Mouse (Mus musculus): ENCODE results near the gene Veph1. TPM values are rescaled to one million over a fixed set of nuclear protein-coding genes. Genes with fewer than 3 reads are reported as not detected.

Veph1 gene
- 0.17 and 0.22 TPM in 2 replicates for polyA plus RNA-seq (2014; fragmentation: Nextera tagmentation; extraction: Ambion mirVana)

- no peak within 1 kb of the TSS for H3K9ac ChIP-seq (replicated peaks; ENCODE audit: low read depth, low read length)
Observed at GRCm38 (mm10) chr3:66296545-66296944, at the start of gene Veph1. TSS of gene Veph1 (minus strand) at chr3:66296837.

GRCm38 (mm10) chr3:66340742-66341141 is 44.1 kb upstream of the Veph1 start:
- Histone ChIP-seq H3K9ac (replicated peaks; ENCODE audit: low read depth, low read length) (no peak overlapping the region), H3K9me3 (ENCODE audit: control insufficient read depth, low read depth, low read length) (no peaks in the 10 kb centered on the region), H3K27me3 (ENCODE audit: control insufficient read depth, insufficient read depth, low read length) (no peaks in the 10 kb centered on the region), H3K4me3 (ENCODE audit: low read depth, low read length) (no peak overlapping the region), H3K36me3 (ENCODE audit: control insufficient read depth, insufficient read depth, low read length) (no peaks in the 10 kb centered on the region), H3K4me2 (replicated peaks; ENCODE audit: low read depth, low read length) (no peak overlapping the region), H3K27ac (ENCODE audit: low read length) (no peak overlapping the region), H3K4me1 (ENCODE audit: control insufficient read depth, insufficient read depth, low read length) (no peaks in the 10 kb centered on the region)
- 68% methylated on average over 2 of the region's 2 CpGs for WGBS
- no peak for ATAC-seq (ENCODE audit: insufficient number of reproducible peaks, insufficient read depth, low FRiP score, low read depth)

More at GRCm38 (mm10) chr3:66296545-66296944, at the start of gene Veph1:
- Histone ChIP-seq H3K9me3 (ENCODE audit: control insufficient read depth, low read depth, low read length) (no peaks in the 10 kb centered on the region), H3K27me3 (ENCODE audit: control insufficient read depth, insufficient read depth, low read length) (no peaks in the 10 kb centered on the region), H3K4me1 (ENCODE audit: control insufficient read depth, insufficient read depth, low read length) (peaks cover 4% of the 10 kb centered on the region; the same call in 1 of the 2 replicates), H3K36me3 (ENCODE audit: control insufficient read depth, insufficient read depth, low read length) (no peaks in the 10 kb centered on the region), H3K4me3 (ENCODE audit: low read depth, low read length) (no peak within 1 kb of the TSS), H3K4me2 (replicated peaks; ENCODE audit: low read depth, low read length) (no peak within 1 kb of the TSS), H3K27ac (ENCODE audit: low read length) (no peak within 1 kb of the TSS)
- ATAC-seq (ENCODE audit: insufficient number of reproducible peaks, insufficient read depth, low FRiP score, low read depth): no peak
- WGBS: 33% methylated on average over 11 of the region's 11 CpGs

GRCm38 (mm10) chr3:66332401-66332729 is 35.7 kb upstream of the Veph1 start:
- Histone ChIP-seq H3K27ac (ENCODE audit: low read length) (no peak overlapping the region), H3K9ac (replicated peaks; ENCODE audit: low read depth, low read length) (no peak overlapping the region), H3K9me3 (ENCODE audit: control insufficient read depth, low read depth, low read length) (no peaks in the 10 kb centered on the region), H3K27me3 (ENCODE audit: control insufficient read depth, insufficient read depth, low read length) (no peaks in the 10 kb centered on the region), H3K36me3 (ENCODE audit: control insufficient read depth, insufficient read depth, low read length) (no peaks in the 10 kb centered on the region), H3K4me1 (ENCODE audit: control insufficient read depth, insufficient read depth, low read length) (no peaks in the 10 kb centered on the region), H3K4me2 (replicated peaks; ENCODE audit: low read depth, low read length) (no peak overlapping the region), H3K4me3 (ENCODE audit: low read depth, low read length) (no peak overlapping the region)
- WGBS: 86% methylated on average over 9 of the region's 9 CpGs
- no peak for ATAC-seq (ENCODE audit: insufficient number of reproducible peaks, insufficient read depth, low FRiP score, low read depth)

GRCm38 (mm10) chr3:66331592-66332400 is 35.2 kb upstream of the Veph1 start:
- Histone ChIP-seq H3K27ac (ENCODE audit: low read length) (no peak overlapping the region), H3K27me3 (ENCODE audit: control insufficient read depth, insufficient read depth, low read length) (no peaks in the 10 kb centered on the region), H3K9me3 (ENCODE audit: control insufficient read depth, low read depth, low read length) (no peaks in the 10 kb centered on the region), H3K4me2 (replicated peaks; ENCODE audit: low read depth, low read length) (no peak overlapping the region), H3K4me3 (ENCODE audit: low read depth, low read length) (no peak overlapping the region), H3K36me3 (ENCODE audit: control insufficient read depth, insufficient read depth, low read length) (no peaks in the 10 kb centered on the region), H3K9ac (replicated peaks; ENCODE audit: low read depth, low read length) (no peak overlapping the region), H3K4me1 (ENCODE audit: control insufficient read depth, insufficient read depth, low read length) (no peaks in the 10 kb centered on the region)
- ATAC-seq (ENCODE audit: insufficient number of reproducible peaks, insufficient read depth, low FRiP score, low read depth): no peak
- WGBS: 53% methylated on average over 12 of the region's 12 CpGs

GRCm38 (mm10) chr3:66330896-66331579 is 34.4 kb upstream of the Veph1 start:
- Histone ChIP-seq H3K27ac (ENCODE audit: low read length) (no peak overlapping the region), H3K9ac (replicated peaks; ENCODE audit: low read depth, low read length) (no peak overlapping the region), H3K4me3 (ENCODE audit: low read depth, low read length) (no peak overlapping the region), H3K9me3 (ENCODE audit: control insufficient read depth, low read depth, low read length) (no peaks in the 10 kb centered on the region), H3K27me3 (ENCODE audit: control insufficient read depth, insufficient read depth, low read length) (no peaks in the 10 kb centered on the region), H3K36me3 (ENCODE audit: control insufficient read depth, insufficient read depth, low read length) (no peaks in the 10 kb centered on the region), H3K4me1 (ENCODE audit: control insufficient read depth, insufficient read depth, low read length) (no peaks in the 10 kb centered on the region), H3K4me2 (replicated peaks; ENCODE audit: low read depth, low read length) (no peak overlapping the region)
- 87% methylated on average over 15 of the region's 15 CpGs for WGBS
- no peak for ATAC-seq (ENCODE audit: insufficient number of reproducible peaks, insufficient read depth, low FRiP score, low read depth)

- 88% methylated on average over 16 of the region's 16 CpGs for WGBS
Observed at GRCm38 (mm10) chr3:66325962-66326834, 29.6 kb upstream of the Veph1 start.

GRCm38 (mm10) chr3:66325486-66325951 is 28.9 kb upstream of the Veph1 start:
- ATAC-seq (ENCODE audit: insufficient number of reproducible peaks, insufficient read depth, low FRiP score, low read depth): no peak
- Histone ChIP-seq H3K9me3 (ENCODE audit: control insufficient read depth, low read depth, low read length) (no peaks in the 10 kb centered on the region), H3K27me3 (ENCODE audit: control insufficient read depth, insufficient read depth, low read length) (no peaks in the 10 kb centered on the region), H3K36me3 (ENCODE audit: control insufficient read depth, insufficient read depth, low read length) (no peaks in the 10 kb centered on the region), H3K27ac (ENCODE audit: low read length) (no peak overlapping the region), H3K9ac (replicated peaks; ENCODE audit: low read depth, low read length) (no peak overlapping the region), H3K4me1 (ENCODE audit: control insufficient read depth, insufficient read depth, low read length) (no peaks in the 10 kb centered on the region), H3K4me2 (replicated peaks; ENCODE audit: low read depth, low read length) (no peak overlapping the region), H3K4me3 (ENCODE audit: low read depth, low read length) (no peak overlapping the region)
- 88% methylated on average over 5 of the region's 5 CpGs for WGBS

More at GRCm38 (mm10) chr3:66325962-66326834, 29.6 kb upstream of the Veph1 start:
- no peaks in the 10 kb centered on the region for H3K4me1 ChIP-seq (ENCODE audit: control insufficient read depth, insufficient read depth, low read length)
- H3K36me3 ChIP-seq (ENCODE audit: control insufficient read depth, insufficient read depth, low read length): no peaks in the 10 kb centered on the region
- no peak overlapping the region for H3K27ac ChIP-seq (ENCODE audit: low read length)
- H3K27me3 ChIP-seq (ENCODE audit: control insufficient read depth, insufficient read depth, low read length): no peaks in the 10 kb centered on the region
- no peak overlapping the region for H3K9ac ChIP-seq (replicated peaks; ENCODE audit: low read depth, low read length)
- no peak overlapping the region for H3K4me3 ChIP-seq (ENCODE audit: low read depth, low read length)
- H3K9me3 ChIP-seq (ENCODE audit: control insufficient read depth, low read depth, low read length): no peaks in the 10 kb centered on the region
- no peak for ATAC-seq (ENCODE audit: insufficient number of reproducible peaks, insufficient read depth, low FRiP score, low read depth)
- H3K4me2 ChIP-seq (replicated peaks; ENCODE audit: low read depth, low read length): no peak overlapping the region
